Mouse (Mus musculus) monocyte, adult 2 months (primary cell): ENCODE data around the gene Cln3.

Experiments used
- DNase-seq, 2 experiments: peaks; one replicate each; pipeline ENCODE4 v3.0.0; 2022; ENCODE audit warnings: low spot score in 2 of 2, low read depth in 1 of 2

Cln3 gene

GRCm38 (mm10) chr7:126523316-126523715 is 62.3 kb downstream of the Cln3 start:
- DNase-seq, result no peak
